Mouse (Mus musculus) megakaryocyte progenitor cell, adult 5-6 weeks (primary cell): ENCODE results near the gene Tldc2. TPM values are rescaled to one million over a fixed set of nuclear protein-coding genes. Genes with fewer than 3 reads are reported as not detected.
A peak's percentile ranks its signal among the peaks of the same experiment; 100 is the strongest.

ENCODE experiments used
- ATAC-seq: replicated peaks from 2 replicates; pipeline ENCODE4 v1.8.0; 2016; ENCODE audit warnings: mild to moderate bottlenecking, moderate TSS enrichment, inconsistent platforms; ENCODE audit not compliant: poor library complexity
- total RNA-seq, 2 experiments: library from RNA; stranded (forward) in 1 of 2; stranded (reverse) in 1 of 2; fragments of 157-497, 149-512 nt in 1 of 2; fragments of 200-1000 nt in 1 of 2; gene quantifications; 2 replicates each; pipeline versions ENCODE4 v1.2.3 to v1.2.4; 2015 to 2017

Gene Tldc2
- total RNA-seq, 2 experiments from 2014 or later = not detected

DNA sequence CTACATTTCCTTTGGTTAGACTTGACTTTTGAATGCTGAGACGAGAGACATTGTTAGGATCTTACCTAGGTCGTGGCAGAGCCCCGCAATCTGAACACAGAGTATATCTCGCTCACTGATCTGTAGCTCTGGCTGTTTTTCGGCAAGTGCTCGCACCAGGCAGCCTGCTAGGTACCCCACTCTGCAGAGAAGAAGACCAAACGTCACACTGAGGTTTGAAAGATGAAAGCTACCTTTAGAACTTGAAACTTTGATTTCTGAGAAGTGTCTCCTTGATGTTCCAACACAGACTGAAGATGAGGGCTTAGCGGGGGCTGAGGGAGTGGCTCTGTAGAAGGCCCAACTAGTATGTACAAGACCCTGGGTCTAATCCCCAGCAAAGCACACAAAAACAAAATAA, 34.9 kb downstream of the Tldc2 start:
- ATAC-seq = no peak

- ATAC-seq = no peak
These were observed 38.4 kb downstream of the Tldc2 start for GRCm38 (mm10) chr2:157125246-157125645.

DNA sequence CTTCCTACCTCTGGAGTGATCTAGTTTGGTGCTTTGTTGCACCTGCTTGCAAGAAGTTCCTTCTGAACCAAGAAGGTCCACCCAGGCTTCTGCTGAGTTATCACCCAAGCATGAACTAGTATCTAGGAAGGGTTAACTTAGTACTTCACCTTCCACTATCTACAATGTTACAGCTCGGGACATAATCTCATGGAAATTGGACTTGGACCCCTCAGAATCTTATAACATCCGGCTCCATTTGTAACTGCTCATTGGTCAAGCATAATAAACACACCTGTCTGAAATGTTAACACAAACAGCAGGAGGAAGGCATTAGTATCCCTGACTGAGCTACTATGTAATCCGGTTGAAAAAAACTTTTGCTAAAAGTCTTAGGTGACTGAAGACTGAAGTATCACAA, 40.5 kb downstream of the Tldc2 start:
- no peak for ATAC-seq

- peak; percentile 42 for ATAC-seq
These were observed 41.2 kb downstream of the Tldc2 start for GRCm38 (mm10) chr2:157128072-157128471.

- peak; percentile 37; the same call in 1 of the 2 replicates for ATAC-seq
These were observed 42.2 kb downstream of the Tldc2 start for GRCm38 (mm10) chr2:157129096-157129495.

DNA sequence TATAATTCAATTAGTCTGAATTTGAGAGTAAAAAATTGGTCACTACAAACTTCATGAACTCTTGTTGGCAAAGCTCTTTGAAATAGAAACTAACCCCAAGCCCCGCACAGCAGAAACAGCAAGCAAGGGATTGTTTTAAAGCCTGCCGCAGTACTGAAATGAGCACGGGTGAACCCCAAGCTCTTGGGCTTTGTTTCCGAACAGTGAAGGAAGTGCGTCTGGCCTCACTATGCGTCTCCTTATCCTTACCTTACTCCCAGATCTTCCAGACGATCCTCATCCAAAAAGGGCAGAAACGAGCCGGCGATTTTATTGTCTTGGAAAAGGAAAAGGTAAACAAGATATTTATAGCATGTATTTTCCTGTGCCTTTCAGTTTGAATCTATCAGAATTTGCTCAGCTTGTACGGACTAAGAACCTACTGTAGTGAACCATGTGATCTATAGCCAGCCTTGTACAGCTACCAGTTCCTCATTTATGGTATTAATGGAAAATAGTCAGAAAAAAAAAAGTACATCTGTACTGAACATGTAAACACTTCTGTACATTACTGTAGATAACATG, 42.8 kb downstream of the Tldc2 start:
- 0 out of 2 replicates have a peak, but pooled peaks have one; percentile 36 for ATAC-seq

DNA sequence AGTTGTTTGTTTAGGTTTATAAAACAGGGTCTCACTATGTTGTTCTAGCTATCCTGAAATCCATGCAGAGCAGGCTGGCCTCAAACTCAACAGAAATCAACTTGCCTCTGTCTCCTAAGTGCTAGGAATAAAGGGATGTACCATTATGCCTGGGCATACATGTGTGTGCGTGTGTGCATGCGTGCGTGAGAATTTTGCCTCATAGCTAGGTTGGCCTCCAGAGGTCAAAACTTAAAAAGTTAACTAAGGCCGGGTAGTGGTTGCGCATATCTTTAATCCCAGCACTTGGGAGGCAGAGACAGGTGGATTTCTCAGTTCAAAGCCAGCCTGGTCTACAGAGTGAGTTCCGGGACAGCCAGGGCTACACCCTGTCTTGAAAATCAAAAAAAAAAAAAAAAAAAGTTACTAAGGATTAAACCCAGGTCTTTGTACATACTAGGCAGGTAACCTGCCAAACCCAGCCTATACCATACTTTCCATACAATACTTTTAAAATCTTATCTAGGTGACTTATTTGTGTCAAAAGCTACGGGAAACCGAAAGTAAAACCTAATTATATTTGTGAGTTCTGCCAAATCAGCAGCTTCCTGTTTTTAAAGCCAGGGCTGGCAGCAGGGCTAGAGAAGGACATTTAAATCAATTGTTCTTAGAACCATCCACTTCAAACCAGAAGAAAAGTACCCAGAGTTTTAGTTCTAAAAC, 44.1 kb downstream of the Tldc2 start:
- ATAC-seq = no peak

GRCm38 (mm10) chr2:157132086-157132485, 45.2 kb downstream of the Tldc2 start:
- no peak for ATAC-seq

- no peak for ATAC-seq
These were observed 46.1 kb downstream of the Tldc2 start for GRCm38 (mm10) chr2:157132686-157133540.

- no peak for ATAC-seq
These were observed 47.1 kb downstream of the Tldc2 start for GRCm38 (mm10) chr2:157133769-157134478.

DNA sequence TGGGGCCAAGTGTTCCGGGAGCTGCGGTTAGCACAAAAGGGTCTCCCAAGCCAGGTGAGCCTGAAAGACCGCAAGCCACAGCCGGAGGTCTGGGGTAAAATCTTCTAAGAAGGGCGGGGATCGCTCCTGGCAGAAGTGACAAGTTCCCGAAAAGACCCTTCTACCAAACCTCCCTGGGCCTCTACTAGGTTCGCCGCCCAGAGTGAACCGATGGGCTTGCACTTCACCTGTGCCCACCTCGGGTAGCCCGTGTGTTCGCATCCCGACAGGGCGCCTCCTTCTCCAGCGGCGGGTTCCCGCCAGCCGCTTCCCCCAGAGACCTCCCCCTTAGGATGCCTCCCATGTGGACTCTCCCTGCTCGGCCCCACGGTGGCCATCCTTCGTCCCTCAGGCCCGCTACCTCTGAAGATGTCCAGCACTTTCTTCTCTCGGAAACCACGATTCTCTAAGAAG, 47.6 kb downstream of the Tldc2 start:
- ATAC-seq = peak; percentile 3

DNA sequence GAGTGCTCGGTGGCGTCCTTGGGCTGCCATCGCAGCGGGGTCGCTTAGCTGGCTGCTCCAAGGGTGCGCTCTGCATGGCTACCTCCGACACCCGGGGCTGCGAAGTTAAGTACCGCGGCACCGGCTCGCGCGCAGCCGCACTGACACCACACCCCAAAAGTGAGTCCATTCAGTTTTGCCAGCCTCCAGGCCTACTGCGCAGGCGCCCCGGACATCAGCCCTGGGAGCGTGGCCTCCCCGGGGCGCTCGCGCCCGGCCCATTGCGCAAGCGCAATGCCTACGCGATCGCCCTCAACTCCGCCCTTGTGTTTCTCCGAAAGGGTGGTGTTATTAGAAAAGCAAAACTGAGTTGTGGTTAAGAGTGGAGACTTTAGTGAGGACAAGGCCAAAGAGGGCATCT, 48.2 kb downstream of the Tldc2 start, which contains the start of gene Samhd1:
Gene Samhd1 (minus strand): TSS at position 252 of the 400 bp plus-strand sequence.
- ATAC-seq = peak; percentile 76

GRCm38 (mm10) chr2:157135529-157136120, 48.8 kb downstream of the Tldc2 start:
- ATAC-seq = no peak

DNA sequence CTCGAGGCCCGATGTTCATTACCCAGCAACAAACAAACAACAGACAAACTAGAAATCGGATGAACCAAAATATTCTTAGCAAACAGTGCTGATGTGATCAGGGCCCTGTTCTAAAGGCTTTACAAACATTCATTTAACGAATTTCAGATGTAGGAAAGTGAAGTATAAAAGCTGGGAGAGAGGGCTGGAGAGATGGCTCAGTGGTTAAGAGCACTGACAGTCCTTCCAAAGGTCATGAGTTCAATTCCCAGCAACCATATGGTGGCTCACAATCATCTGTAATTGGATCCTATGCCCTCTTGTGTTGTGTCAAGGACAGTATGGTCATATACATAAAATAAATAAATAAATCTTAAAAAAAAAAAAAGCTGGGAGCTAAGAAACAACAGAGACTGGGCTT, 49.3 kb downstream of the Tldc2 start:
- ATAC-seq = no peak

- no peak for ATAC-seq
These were observed 49.8 kb downstream of the Tldc2 start for GRCm38 (mm10) chr2:157136646-157137045.

GRCm38 (mm10) chr2:157137959-157138731, 51.3 kb downstream of the Tldc2 start:
- peak; percentile 33 for ATAC-seq

DNA sequence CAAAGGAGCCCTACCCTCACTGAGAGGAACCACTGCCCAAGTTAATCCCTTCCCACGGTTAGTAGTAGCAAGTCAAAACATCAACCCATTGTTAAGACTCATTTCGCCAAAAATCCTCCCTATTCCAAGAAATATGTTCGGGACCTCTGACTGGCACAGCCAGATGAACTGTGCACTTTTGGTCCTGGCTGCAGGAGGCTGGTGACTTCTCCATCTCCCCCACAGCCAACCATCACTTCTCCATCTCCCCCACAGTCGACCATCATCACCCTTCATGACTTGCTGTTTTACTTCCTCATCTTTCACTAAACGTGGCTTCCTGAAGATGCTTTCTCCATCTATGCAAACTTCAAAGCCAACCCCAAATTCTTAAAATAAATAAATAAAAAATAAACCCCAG, 52.0 kb downstream of the Tldc2 start:
- peak; percentile 40 for ATAC-seq

GRCm38 (mm10) chr2:157139251-157139802, 52.5 kb downstream of the Tldc2 start:
- peak; percentile 32 for ATAC-seq

GRCm38 (mm10) chr2:157141962-157142361, 55.1 kb downstream of the Tldc2 start:
- peak; percentile 38; the same call in 1 of the 2 replicates for ATAC-seq
